Mouse (Mus musculus): ENCODE results near the gene Ap5z1.

Ap5z1 gene

GRCm38 (mm10) chr5:142440451-142441147 is 23.1 kb upstream of the Ap5z1 start:
- peak; percentile 96 for DNase-seq

GRCm38 (mm10) chr5:142441332-142442044 is 22.3 kb upstream of the Ap5z1 start:
- DNase-seq, result no peak

DNA sequence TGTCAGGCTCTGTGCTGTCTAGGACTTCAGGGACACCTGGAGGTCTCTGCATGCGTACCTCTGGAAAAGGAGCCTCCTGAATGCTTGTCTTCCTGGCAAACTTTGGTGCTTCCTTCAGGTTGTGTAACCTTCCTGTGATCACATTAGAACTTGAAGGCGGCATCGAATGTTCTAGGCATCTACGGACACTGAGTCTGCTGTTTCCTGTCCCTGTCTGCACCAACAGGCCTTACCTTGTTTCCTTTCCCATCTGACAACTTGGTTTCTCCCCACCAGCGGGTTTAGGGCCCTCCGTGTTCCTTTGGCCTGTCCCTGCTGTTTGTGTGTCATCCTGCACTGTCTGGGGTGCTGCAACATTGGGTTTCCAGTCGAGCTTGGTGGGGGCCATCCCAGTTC is 21.7 kb upstream of the Ap5z1 start:
- DNase-seq, result no peak

- no peak for DNase-seq
Measured at GRCm38 (mm10) chr5:142443514-142443913, 20.2 kb upstream of the Ap5z1 start.

DNA sequence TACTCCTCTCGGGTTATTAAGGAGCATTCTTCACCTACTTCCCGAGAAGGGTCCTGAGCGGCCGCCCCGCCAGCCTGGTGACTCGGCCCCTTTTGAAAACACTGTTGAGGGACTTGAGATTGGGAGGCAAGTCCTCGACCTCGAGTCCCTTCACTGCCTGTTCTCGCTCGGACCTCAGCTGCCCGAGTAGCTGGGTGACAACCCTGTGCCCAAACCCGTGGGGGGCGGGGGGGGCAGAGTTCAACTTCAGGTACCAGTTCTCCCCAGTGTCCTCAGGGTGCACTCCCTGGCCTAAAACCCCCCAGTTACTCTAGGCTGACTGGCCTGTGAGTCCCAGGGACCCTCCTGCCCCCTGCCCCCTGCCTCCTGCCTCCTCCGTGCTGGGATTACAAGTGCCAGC is 19.8 kb upstream of the Ap5z1 start:
- no peak for DNase-seq

DNA sequence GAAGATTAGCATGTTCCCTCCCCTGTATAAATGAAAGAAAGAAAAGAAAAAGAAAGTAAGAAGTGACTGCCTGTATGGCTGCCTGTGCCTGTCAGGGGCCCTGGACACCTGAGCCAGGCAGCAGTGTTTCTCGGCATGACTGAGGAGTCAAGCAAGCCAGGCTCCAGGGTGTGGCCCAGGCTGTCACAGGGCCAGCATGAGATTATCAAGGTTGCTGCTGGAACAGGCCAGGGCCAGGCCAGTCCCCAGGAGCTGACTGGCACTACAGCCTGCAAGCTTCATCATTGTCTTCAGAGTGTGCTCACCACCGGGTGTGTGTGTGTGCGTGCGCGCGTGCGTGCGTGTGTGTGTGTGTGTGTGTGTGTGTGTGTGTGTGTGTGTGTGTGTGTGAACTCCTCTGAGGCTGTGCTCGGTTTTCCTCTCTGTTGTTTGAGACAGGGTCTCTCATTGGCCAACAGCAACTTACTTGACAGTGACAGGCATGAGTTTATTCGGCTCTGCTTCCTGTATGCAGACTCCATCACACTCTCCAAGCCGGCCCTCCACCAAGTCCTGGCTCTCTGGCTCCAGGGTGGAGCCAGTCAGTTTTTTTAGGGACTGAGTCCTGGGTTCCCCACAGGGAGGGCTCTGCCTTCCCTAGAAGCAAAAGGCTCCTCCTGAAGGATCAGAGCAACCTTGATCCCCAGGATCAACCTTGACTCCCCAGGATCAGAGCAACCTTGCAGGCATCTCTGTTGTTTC is 18.8 kb upstream of the Ap5z1 start:
- DNase-seq, result no peak

- DNase-seq, result no peak
Measured at GRCm38 (mm10) chr5:142445709-142446108, 18.0 kb upstream of the Ap5z1 start.

DNA sequence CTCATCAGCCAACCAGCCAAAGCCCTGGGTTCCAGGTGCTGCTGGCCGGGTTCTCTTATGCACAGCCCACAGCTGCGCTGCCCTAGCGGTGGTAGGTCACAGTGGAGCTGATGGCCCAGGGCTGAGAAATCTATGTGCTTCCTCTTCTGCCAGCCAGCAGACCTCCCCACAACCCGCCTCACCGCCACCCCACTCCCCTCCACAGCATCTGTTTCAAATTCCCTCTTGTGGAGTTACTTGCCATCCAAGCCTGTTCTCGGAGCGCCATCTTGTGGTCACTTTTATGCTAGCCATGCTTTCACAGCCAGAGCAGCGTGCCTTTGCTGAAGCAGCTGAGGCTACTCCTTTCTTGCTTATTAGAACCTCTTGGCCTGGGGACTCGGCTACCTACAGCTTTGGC is 15.7 kb upstream of the Ap5z1 start:
- peak; percentile 95 for DNase-seq

GRCm38 (mm10) chr5:142448623-142449022 is 15.1 kb upstream of the Ap5z1 start:
- peak; percentile 51 for DNase-seq

DNA sequence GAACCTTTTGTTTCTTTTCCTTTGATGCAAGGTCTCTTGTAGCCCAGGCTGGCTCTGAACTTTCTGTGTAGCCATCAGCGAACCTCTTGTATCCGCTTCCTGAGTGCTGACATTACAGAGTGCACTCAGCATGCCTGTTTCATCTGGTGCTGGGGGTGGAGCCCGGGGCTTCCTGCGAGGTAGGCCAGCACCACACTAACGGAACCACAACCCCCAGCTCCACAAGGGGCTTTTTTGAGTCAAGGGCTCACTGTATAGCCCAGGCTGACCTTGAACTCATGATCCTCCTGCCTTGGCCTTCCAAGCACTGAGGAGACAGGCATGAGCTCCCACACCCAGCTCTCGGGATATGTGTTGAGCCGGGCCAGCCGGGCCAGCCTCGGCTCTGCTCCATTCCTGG is 12.9 kb upstream of the Ap5z1 start:
- no peak for DNase-seq

DNA sequence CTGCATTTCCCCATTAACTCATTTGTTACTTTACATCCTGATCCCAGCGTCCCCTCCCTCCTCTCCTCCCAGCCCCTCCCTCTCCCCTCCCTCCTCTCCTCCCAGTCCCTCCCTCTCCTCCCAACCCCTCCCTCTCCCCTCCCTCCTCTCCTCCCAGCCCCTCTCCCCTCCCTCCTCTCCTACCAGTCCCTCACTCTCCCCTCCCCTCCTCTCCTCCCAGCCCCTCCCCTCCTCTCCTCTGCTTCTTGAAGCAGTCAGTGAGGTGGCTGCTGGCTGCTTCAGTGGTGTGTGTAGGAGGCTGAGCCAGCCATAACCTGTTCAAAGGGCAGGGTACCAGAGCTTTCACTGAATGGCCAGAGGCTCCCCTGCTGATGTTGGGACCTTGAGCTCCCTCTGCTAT is 12.0 kb upstream of the Ap5z1 start:
- peak; percentile 68 for DNase-seq

GRCm38 (mm10) chr5:142453742-142454141 is 10.0 kb upstream of the Ap5z1 start:
- no peak for DNase-seq

DNA sequence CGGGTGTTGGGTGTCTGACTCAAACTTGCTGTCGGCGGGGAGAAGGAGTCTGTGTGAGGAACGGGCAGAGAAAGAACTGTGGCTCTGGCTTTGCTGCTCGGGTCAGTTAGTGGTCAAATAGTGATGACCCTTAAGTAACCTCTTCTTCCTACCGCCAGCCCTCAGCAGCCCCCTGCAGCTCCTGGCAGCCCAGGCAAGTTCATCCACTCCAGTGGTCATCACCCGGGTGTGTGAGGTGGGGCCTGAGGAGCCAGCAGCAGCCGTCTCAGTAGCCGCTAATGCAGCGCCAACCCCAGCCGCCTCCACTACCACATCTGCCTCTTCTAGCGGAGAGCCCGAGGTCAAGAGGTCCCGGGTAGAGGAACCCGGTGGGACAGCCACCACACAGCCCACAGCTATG is 7.4 kb upstream of the Ap5z1 start:
- no peak for DNase-seq

GRCm38 (mm10) chr5:142457345-142457744 is 6.4 kb upstream of the Ap5z1 start:
- DNase-seq, result peak; percentile 68

DNA sequence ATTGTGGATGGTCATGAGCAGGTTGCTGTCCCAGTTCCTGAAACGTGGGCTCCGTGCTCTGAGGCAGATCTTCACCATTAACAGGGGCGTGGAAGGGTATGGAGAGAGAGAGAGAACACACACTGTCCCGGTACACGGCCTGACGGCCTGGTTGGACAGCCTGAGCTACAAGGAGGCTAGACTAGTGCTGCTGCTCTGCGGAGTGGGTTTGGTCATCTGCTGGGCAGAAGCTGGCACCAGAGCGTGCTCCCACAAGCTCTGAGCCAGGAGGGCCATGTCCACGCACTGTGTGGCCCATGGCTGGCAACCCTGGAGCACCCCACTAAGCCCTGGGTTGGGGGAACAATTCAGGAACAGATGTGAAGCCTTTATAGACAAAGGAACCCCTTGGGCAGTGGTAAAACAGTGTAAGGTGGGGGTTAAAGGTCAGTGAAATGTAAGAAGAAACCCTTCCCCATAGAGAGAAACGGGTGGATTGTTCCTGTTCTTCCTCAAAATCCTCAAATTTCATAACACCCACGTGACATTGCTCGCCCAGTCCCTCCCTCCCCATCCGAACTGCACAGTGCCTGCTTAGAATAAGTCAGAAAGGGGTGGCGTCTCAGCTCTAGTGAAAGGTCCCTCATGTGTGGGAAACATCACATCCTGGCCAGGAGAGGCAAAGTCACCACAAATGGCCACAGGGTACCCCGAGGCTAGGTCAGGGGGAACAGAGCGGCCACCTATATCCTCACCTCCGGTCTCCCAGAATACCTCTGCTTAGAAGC is 4.8 kb upstream of the Ap5z1 start:
- no peak for DNase-seq

- DNase-seq, result no peak
Measured at GRCm38 (mm10) chr5:142459834-142460233, 3.9 kb upstream of the Ap5z1 start.

DNA sequence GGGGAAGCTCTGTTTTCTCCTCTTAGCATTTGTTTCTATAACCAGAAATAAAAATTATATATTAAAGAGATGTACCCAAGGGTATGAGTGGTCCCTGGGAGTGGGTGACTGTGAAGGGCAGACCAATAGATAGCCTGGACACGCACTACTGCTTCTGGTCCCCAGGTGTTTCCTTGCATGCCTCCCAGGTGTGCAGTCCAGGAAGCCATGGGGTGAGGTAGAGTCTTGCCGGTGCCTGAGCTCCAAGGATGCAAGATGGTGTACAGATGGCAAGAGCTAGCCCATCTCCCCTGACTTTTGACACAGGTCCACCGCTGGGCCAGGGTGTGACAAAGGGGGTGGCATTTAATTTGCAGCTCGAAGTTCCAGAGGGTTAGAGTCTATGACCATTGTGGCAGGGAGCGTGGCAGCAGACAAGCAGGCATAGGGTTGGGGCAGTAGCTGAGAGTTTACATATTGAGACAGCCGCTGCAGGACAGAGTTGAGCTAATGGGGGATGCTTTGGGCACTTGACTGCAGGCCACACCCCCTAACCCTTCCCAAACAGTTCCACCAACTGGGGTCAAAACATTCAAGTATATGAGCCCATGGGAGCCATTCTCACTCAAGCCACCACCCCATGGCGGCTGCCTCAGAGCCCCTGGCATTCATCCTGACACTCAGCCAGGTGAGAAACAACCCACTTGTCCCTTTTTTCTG is 1.7 kb upstream of the Ap5z1 start:
- DNase-seq, result no peak

DNA sequence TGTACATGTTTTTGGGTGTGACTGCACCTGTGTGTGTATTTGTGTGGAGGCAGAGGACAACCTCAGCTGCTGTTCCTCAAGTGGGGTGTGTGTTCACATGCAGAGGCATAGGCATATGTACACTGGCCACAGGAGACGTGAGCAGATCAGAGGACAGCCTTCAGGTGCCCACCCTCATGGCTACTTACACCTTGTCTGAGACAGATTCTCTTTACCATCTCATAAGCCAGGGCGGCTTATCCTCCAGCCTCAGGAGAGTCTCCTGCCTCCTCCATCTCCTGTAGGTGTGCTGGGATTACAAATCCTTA is 1.1 kb upstream of the Ap5z1 start:
- DNase-seq, result no peak

- DNase-seq, result no peak
Measured at GRCm38 (mm10) chr5:142463011-142463410, 733 bp upstream of the Ap5z1 start.

DNA sequence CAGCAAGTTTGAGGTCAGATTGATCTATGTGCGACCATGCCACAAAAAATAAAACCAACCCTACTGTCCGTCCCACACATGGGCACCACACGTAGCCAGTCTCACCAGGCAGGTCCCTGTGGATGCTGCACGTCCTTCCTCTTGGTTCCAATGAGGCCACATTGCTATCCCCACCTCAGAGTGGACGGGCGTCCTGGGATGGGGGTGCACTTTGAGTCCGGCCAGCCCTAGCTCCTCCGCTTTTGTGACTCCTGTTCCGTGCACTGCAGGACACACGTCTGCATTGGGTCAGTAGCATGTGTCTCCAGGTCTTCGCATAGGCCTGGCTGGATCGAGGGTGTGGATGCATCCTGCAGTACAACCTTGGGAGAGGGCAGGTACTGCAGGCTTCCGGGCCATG is 4.6 kb downstream of the Ap5z1 start:
- DNase-seq, result no peak

DNA sequence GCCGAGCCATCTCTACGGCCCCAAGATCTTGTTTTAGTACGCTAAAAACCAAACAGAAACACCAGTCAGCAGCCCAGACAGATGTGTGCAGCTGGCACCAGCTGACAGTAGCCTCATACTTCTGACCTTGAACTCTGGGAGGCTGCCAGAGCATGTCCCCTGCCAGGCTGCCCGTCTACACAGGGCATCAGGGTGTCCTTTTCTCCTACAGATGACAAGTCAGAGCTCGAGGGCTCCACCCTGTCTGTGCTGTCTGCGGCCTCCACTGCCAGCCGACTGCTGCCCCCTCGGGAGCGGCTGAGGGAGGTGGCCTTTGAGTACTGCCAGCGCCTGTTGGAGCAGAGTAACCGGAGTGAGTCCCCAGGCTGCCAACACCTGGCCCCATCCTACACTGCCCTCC is 6.1 kb downstream of the Ap5z1 start:
- DNase-seq, result no peak

DNA sequence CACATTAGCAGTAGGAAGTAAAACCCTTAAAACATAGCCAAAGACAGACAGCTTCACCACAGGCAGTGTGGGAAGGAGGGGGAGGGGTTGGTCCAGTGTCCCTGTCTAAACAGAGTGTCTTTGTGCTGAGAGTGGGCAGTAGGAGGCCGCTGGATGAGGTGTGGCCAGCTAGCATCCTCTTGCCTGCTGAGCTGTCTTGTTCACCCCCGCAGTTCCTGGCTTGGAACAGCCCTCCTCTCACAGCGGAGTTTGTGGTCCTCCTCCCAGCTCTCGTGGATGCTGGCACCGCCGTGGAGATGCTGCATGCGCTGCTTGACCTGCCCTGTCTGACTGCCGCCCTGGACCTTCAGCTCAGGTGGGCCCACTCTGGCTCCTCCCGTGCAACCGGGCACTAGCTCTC is 10.0 kb downstream of the Ap5z1 start:
- DNase-seq, result no peak

DNA sequence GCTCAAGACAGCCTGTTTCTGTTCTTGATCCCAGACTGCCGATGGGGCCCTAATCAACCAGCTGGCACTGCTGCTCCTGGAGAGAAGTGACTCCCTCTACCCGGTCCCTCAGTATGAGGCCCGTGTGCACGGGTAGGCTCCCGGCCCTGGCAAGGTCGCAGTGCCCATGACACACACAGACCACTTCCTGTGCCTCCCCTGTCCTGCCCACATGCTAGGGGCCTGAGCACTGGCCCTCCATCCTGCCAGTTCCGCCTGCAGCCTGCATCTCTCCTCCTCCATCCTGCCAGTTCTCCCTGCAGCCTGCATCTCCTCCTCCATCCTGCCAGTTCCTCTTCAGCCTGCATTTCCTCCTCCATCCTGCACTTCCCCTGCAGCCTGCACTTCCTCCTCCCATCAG is 11.9 kb downstream of the Ap5z1 start:
- no peak for DNase-seq
